Mouse (Mus musculus) myocyte (in vitro differentiated cells): ENCODE measurements at regions not wholly inside any gene's neighbourhood (a gene's known extent, or its start where the extent isn't known, plus 50 kb on each side); places are given as distances from the start of the nearest gene placed in this dataset.

Source experiments
- H3K27me3 ChIP-seq: one replicate; pipeline ENCODE4 v1.6.1; 2011; ENCODE audit not compliant: control insufficient read depth, insufficient read depth, insufficient read length
- H3K36me3 ChIP-seq: one replicate; pipeline ENCODE4 v1.6.1; 2011; ENCODE audit not compliant: control insufficient read depth, insufficient read depth
- H3K4me2 ChIP-seq: one replicate; pipeline ENCODE4 v1.6.1; 2011; ENCODE audit warnings: low read depth, control low read depth
- H3K4me3 ChIP-seq: one replicate; pipeline ENCODE4 v1.5.1; 2011; ENCODE audit warnings: mild to moderate bottlenecking, control low read depth, moderate library complexity
- H3K79me2 ChIP-seq: one replicate; pipeline ENCODE4 v1.6.1; 2011; ENCODE audit not compliant: control insufficient read depth, insufficient read depth
- H3ac ChIP-seq: one replicate; pipeline ENCODE4 v1.6.1; 2011; ENCODE audit not compliant: control insufficient read depth, insufficient read length
- CEBPB ChIP-seq: IDR thresholded peaks from 2 replicates; pipeline ENCODE4 v1.6.1; 2011; ENCODE audit warnings: mild to moderate bottlenecking, moderate library complexity; ENCODE audit not compliant: poor library complexity, insufficient read depth, severe bottlenecking
- E2F4 ChIP-seq: IDR thresholded peaks from one replicate; pipeline ENCODE4 v1.6.1; 2011; ENCODE audit warnings: mild to moderate bottlenecking, control low read depth, moderate library complexity; ENCODE audit not compliant: insufficient read depth
- MAX ChIP-seq: IDR thresholded peaks from one replicate; pipeline ENCODE4 v1.6.1; 2011; ENCODE audit warnings: low read depth, mild to moderate bottlenecking, control low read depth
- MYOD1 ChIP-seq, 3 experiments: IDR thresholded peaks; one replicate each; pipeline ENCODE4 v1.6.1; 2011; ENCODE audit warnings: control low read depth in 2 of 3, low read depth in 2 of 3, mild to moderate bottlenecking in 2 of 3, moderate library complexity in 1 of 3; ENCODE audit not compliant: insufficient read length in 2 of 3, control insufficient read depth in 1 of 3
- MYOG ChIP-seq, 3 experiments: IDR thresholded peaks; one replicate each; pipeline ENCODE4 v1.6.1; 2011; ENCODE audit warnings: control low read depth in 2 of 3, low read depth in 2 of 3, mild to moderate bottlenecking in 2 of 3; ENCODE audit not compliant: insufficient read length in 2 of 3, control insufficient read depth in 1 of 3, insufficient read depth in 1 of 3
- POLR2A ChIP-seq: IDR thresholded peaks from one replicate; pipeline ENCODE4 v1.6.1; 2011; ENCODE audit warnings: low read depth, mild to moderate bottlenecking, control low read depth, moderate library complexity; ENCODE audit not compliant: insufficient read length
- POLR2AphosphoS2 ChIP-seq: IDR thresholded peaks from one replicate; pipeline ENCODE4 v1.6.1; 2011; ENCODE audit warnings: low read depth, control low read depth; ENCODE audit not compliant: insufficient read length
- REST ChIP-seq: IDR thresholded peaks from one replicate; pipeline ENCODE4 v1.6.1; 2011; ENCODE audit warnings: mild to moderate bottlenecking, control low read depth, moderate library complexity; ENCODE audit not compliant: insufficient read depth, insufficient read length
- SRF ChIP-seq: IDR thresholded peaks from one replicate; pipeline ENCODE4 v1.6.1; 2011; ENCODE audit warnings: low read depth; ENCODE audit not compliant: control insufficient read depth, insufficient read length
- TCF12 ChIP-seq: IDR thresholded peaks from one replicate; pipeline ENCODE4 v1.6.1; 2011; ENCODE audit warnings: mild to moderate bottlenecking, control low read depth; ENCODE audit not compliant: poor library complexity, insufficient read depth, severe bottlenecking
- TCF3 ChIP-seq: IDR thresholded peaks from one replicate; pipeline ENCODE4 v1.6.1; 2011; ENCODE audit warnings: low read depth, control low read depth; ENCODE audit not compliant: insufficient read length
- USF1 ChIP-seq: IDR thresholded peaks from one replicate; pipeline ENCODE4 v1.6.1; 2011; ENCODE audit warnings: low read depth, mild to moderate bottlenecking, control low read depth, moderate library complexity

GRCm38 (mm10) chr7:93424717-93425116 is 345.1 kb downstream of the Fam181b start:
- no peak overlapping the region for H3K4me3 ChIP-seq
- H3K4me2 ChIP-seq, result no peak overlapping the region
- no peaks in the 10 kb centered on the region for H3K27me3 ChIP-seq
- no peaks in the 10 kb centered on the region for H3K79me2 ChIP-seq
- H3K36me3 ChIP-seq, result no peaks in the 10 kb centered on the region
- TF ChIP-seq SRF, result no peak
- no peak for TF ChIP-seq POLR2A
- no peak for TF ChIP-seq TCF3
- TF ChIP-seq MYOD1 (IDR thresholded peaks at IDR 0.05; ENCODE audit: control insufficient read depth in 1 of 3, insufficient read length in 2 of 3, low read depth in 2 of 3), result no peak
- TF ChIP-seq CEBPB, result no peak
- TF ChIP-seq E2F4, result no peak
- no peak for TF ChIP-seq POLR2AphosphoS2
- no peak for TF ChIP-seq USF1
- no peak for TF ChIP-seq MYOG (IDR thresholded peaks at IDR 0.05; ENCODE audit: control insufficient read depth in 1 of 3, insufficient read depth in 1 of 3, insufficient read length in 2 of 3, low read depth in 2 of 3)
- no peak for TF ChIP-seq REST
- TF ChIP-seq MAX, result no peak
- no peak for TF ChIP-seq TCF12
- H3ac ChIP-seq, result no peak overlapping the region

GRCm38 (mm10) chr7:93435034-93435433 is 355.4 kb downstream of the Fam181b start:
- no peak overlapping the region for H3K4me3 ChIP-seq
- H3K27me3 ChIP-seq, result no peaks in the 10 kb centered on the region
- no peak overlapping the region for H3K4me2 ChIP-seq
- TF ChIP-seq SRF (no peak), POLR2A (no peak), MYOG (IDR thresholded peaks at IDR 0.05; ENCODE audit: control insufficient read depth in 1 of 3, insufficient read depth in 1 of 3, insufficient read length in 2 of 3, low read depth in 2 of 3) (no peak), MAX (no peak), MYOD1 (IDR thresholded peaks at IDR 0.05; ENCODE audit: control insufficient read depth in 1 of 3, insufficient read length in 2 of 3, low read depth in 2 of 3) (no peak), POLR2AphosphoS2 (no peak), REST (no peak), USF1 (no peak), CEBPB (no peak), TCF3 (no peak), E2F4 (no peak), TCF12 (no peak)
- H3K79me2 ChIP-seq, result no peaks in the 10 kb centered on the region
- no peaks in the 10 kb centered on the region for H3K36me3 ChIP-seq
- H3ac ChIP-seq, result no peak overlapping the region

DNA sequence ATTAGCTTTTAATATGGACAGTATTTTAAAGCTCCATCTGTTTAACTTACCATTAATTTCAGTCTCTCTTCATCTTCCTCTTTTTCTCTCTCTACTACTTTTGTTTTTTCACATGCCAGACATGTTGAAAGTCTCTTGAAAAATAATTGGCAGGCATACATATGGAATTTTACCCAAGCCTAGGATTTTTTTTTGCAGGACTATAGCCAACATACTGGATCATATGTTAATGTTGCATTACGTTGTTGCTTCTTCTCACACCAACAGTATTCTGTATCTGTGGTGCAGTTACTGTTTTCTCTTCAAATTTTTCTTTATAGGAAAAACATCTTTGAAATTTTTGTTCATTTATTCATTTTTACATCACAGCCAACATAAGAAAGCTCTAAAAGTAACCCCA is 374.4 kb downstream of the Fam181b start:
- Histone ChIP-seq H3K79me2 (no peaks in the 10 kb centered on the region), H3K4me2 (no peak overlapping the region), H3K27me3 (no peaks in the 10 kb centered on the region), H3K4me3 (no peak overlapping the region), H3ac (no peak overlapping the region), H3K36me3 (no peaks in the 10 kb centered on the region)
- TF ChIP-seq MAX, result no peak
- no peak for TF ChIP-seq SRF
- no peak for TF ChIP-seq E2F4
- TF ChIP-seq MYOG (IDR thresholded peaks at IDR 0.05; ENCODE audit: control insufficient read depth in 1 of 3, insufficient read depth in 1 of 3, insufficient read length in 2 of 3, low read depth in 2 of 3), result no peak
- TF ChIP-seq POLR2A, result no peak
- no peak for TF ChIP-seq POLR2AphosphoS2
- no peak for TF ChIP-seq USF1
- TF ChIP-seq TCF12, result no peak
- no peak for TF ChIP-seq MYOD1 (IDR thresholded peaks at IDR 0.05; ENCODE audit: control insufficient read depth in 1 of 3, insufficient read length in 2 of 3, low read depth in 2 of 3)
- TF ChIP-seq CEBPB, result no peak
- no peak for TF ChIP-seq REST
- no peak for TF ChIP-seq TCF3

DNA sequence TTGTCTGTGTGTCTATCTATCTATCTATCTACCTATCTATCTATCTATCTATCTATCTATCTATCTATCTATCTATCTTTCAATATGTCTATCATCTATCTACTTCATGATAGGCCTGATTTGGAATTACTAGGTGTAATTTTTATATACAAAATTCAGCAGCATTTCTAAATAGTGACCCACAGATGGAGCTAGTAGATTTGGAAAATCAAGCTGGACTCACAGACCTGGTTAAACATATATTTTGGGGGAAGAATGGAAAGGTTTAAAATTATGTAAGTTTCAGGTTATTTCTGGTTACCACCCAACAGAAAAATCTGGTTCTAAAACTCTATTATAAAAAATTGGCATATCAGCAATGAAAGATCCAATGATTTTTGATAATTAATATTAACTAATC is 383.7 kb downstream of the Fam181b start:
- TF ChIP-seq TCF12 (no peak), REST (no peak), SRF (no peak), MYOG (IDR thresholded peaks at IDR 0.05; ENCODE audit: control insufficient read depth in 1 of 3, insufficient read depth in 1 of 3, insufficient read length in 2 of 3, low read depth in 2 of 3) (no peak), POLR2A (no peak), TCF3 (no peak), CEBPB (no peak), MAX (no peak), POLR2AphosphoS2 (no peak), USF1 (no peak), MYOD1 (IDR thresholded peaks at IDR 0.05; ENCODE audit: control insufficient read depth in 1 of 3, insufficient read length in 2 of 3, low read depth in 2 of 3) (no peak), E2F4 (no peak)

More for the DNA sequence above, 383.7 kb downstream of the Fam181b start:
- Histone ChIP-seq H3ac (no peak overlapping the region), H3K4me3 (no peak overlapping the region), H3K36me3 (no peaks in the 10 kb centered on the region), H3K27me3 (no peaks in the 10 kb centered on the region), H3K79me2 (no peaks in the 10 kb centered on the region), H3K4me2 (no peak overlapping the region)
